In genomic region chr10:94047845-94048559, GRCm38 (mm10) we compare ENCODE assay signal across 8 mouse cellular contexts. TPM values are rescaled to one million over a fixed set of nuclear protein-coding genes. Genes with fewer than 3 reads are reported as not detected.
DNase-seq lines count a peak whose midpoint lies in the region; ATAC-seq and TF ChIP-seq lines count a peak whose summit lies in the region.
"Had no signal": no experiment of that assay in that cellular context is flagged by ENCODE, and none has a peak within 500 bp of the region (broad histone marks: within the 10 kb centered on the region; RNA-seq: fewer than 3 reads in every experiment).

No protein-coding gene starts in this region.

- H3K4me3 ChIP-seq in C2C12 (ENCODE audit: insufficient read depth, poor library complexity, severe bottlenecking) (no peak overlapping the region), G1E (ENCODE audit: low read depth, low read length) (peak overlapping the region; percentile 53; the same call in 1 of the 2 replicates)
- H3K4me3 ChIP-seq in heart, embryonic 16.5 days (ENCODE audit: low read length), result no peak overlapping the region
- H3K4me3 ChIP-seq: hindbrain, embryonic 15.5 days had no signal

- peak; percentile 51 for DNase-seq in G1E (ENCODE audit: low spot score)
- peak; percentile 51 for DNase-seq in lung, postnatal 10 days
- DNase-seq in adrenal gland, postnatal 25 days, result no peak
- no peak for DNase-seq in ovary, postnatal 14 days (ENCODE audit: low spot score)
- DNase-seq in left cerebral cortex, adult 8-10 months (ENCODE audit: low spot score in 2 of 2), result no peak

- no peaks in the 10 kb centered on the region for H3K79me2 ChIP-seq in C2C12 (ENCODE audit: control insufficient read depth, insufficient read depth)

- no peak for TF ChIP-seq CTCF in C2C12 (IDR thresholded peaks at IDR 0.05; ENCODE audit: control insufficient read depth, insufficient read depth, insufficient read length)
- no peak for TF ChIP-seq CTCF in G1E (IDR thresholded peaks at IDR 0.05; ENCODE audit: low read depth, low read length)

- H3K79me3 ChIP-seq in C2C12 (ENCODE audit: low read depth), result peaks cover 1% of the 10 kb centered on the region

- H3K4me2 ChIP-seq in heart, embryonic 16.5 days (ENCODE audit: low read depth, low read length), result no peak overlapping the region
- H3K4me2 ChIP-seq: hindbrain, embryonic 15.5 days had no signal

- peak overlapping the region; percentile 64 for H3K27ac ChIP-seq in heart, embryonic 16.5 days (ENCODE audit: low read length)
- H3K27ac ChIP-seq: hindbrain, embryonic 15.5 days had no signal

- ATAC-seq in G1E (ENCODE audit: extremely low read depth, insufficient number of reproducible peaks, low FRiP score, poor library complexity, severe bottlenecking), result peak; percentile 76
- peak; percentile 61; the same call in 1 of the 2 replicates for ATAC-seq in heart, embryonic 16.5 days (replicated peaks; ENCODE audit: extremely low read depth, insufficient read depth, low FRiP score)

- H3K36me3 ChIP-seq in C2C12 (ENCODE audit: control insufficient read depth, insufficient read depth) (peaks cover 10% of the 10 kb centered on the region), G1E (replicated peaks) (peaks cover 62% of the 10 kb centered on the region)
- H3K36me3 ChIP-seq in heart, embryonic 16.5 days (ENCODE audit: control insufficient read depth, insufficient read depth), result 0 out of 2 replicates have a peak, but pooled peaks cover 2% of the 10 kb centered on the region
- H3K36me3 ChIP-seq: hindbrain, embryonic 15.5 days had no signal

- no peak overlapping the region for H3K9ac ChIP-seq in heart, embryonic 16.5 days (ENCODE audit: low read length)
- H3K9ac ChIP-seq: hindbrain, embryonic 15.5 days had no signal

- no peaks in the 10 kb centered on the region for H3K9me3 ChIP-seq in G1E (replicated peaks)
- H3K9me3 ChIP-seq in heart, embryonic 16.5 days (replicated peaks; ENCODE audit: control insufficient read depth, low read length), result no peaks in the 10 kb centered on the region
- H3K9me3 ChIP-seq: hindbrain, embryonic 15.5 days had no signal

- H3ac ChIP-seq in C2C12 (ENCODE audit: control insufficient read depth, insufficient read length, low read depth), result no peak overlapping the region

- 31% methylated on average over 10 of the region's 10 CpGs for WGBS in heart, embryonic 16.5 days

- H3K27me3 ChIP-seq in C2C12 (ENCODE audit: control insufficient read depth, insufficient read depth, insufficient read length), result no peaks in the 10 kb centered on the region
- H3K27me3 ChIP-seq in G1E (ENCODE audit: insufficient read depth, low read length), result no peaks in the 10 kb centered on the region
- no peaks in the 10 kb centered on the region for H3K27me3 ChIP-seq in heart, embryonic 16.5 days (ENCODE audit: control insufficient read depth, insufficient read depth, low read length)
- H3K27me3 ChIP-seq: hindbrain, embryonic 15.5 days had no signal

- peaks cover 49% of the 10 kb centered on the region for H3K4me1 ChIP-seq in G1E (ENCODE audit: insufficient read depth, low read depth, low read length)
- peaks cover 21% of the 10 kb centered on the region for H3K4me1 ChIP-seq in heart, embryonic 16.5 days (ENCODE audit: control insufficient read depth, insufficient read depth, low read length)
- H3K4me1 ChIP-seq: hindbrain, embryonic 15.5 days had no signal

TF ChIP-seq in C2C12, 6 proteins besides CTCF, POLR2A, EP300 and RAD21:
- TF ChIP-seq MAX (IDR thresholded peaks at IDR 0.05) (peak; percentile 46), FOSL1 (IDR thresholded peaks at IDR 0.05; ENCODE audit: insufficient read depth, low read length, poor library complexity, severe bottlenecking) (no peak)

RNA-seq across cellular contexts. Expression of gene Fgd6, which starts 12.2 kb away (rescaled TPM):
- 1.3 TPM for polyA plus RNA-seq in C2C12 (2012; fragmentation: generic; extraction: Trizol)
- total RNA-seq in G1E (2014; fragmentation: Nextera tagmentation), result 28.3 and 34.5 TPM in 2 replicates
- total RNA-seq in G1E (2017), result 7.4 and 7.5 TPM in 2 replicates
- 1.1 and 1.4 TPM in 2 replicates for polyA plus RNA-seq in G1E (2012)
- polyA plus RNA-seq in heart, embryonic 16.5 days (2015; fragmentation: Nextera tagmentation; extraction: Ambion mirVana), result 2.2 and 2.5 TPM in 2 replicates
- 6.3 and 8.4 TPM in 2 replicates for total RNA-seq in adrenal gland, postnatal 25 days (2021)
- 10 to 100 TPM in 2 of 4 experiments, 1 to 10 TPM in 2; 9.3 to 11.6 (median 10.5) TPM for total RNA-seq in left cerebral cortex, adult 8-10 months (2022)

RNA-seq across cellular contexts. Expression of gene Vezt, which starts 12.4 kb away (rescaled TPM):
- polyA plus RNA-seq in C2C12 (2012; fragmentation: generic; extraction: Trizol), result 10.2 TPM
- 30.6 and 35.7 TPM in 2 replicates for total RNA-seq in G1E (2014; fragmentation: Nextera tagmentation)
- total RNA-seq in G1E (2017), result 13.2 and 13.4 TPM in 2 replicates
- 2.9 and 3.5 TPM in 2 replicates for polyA plus RNA-seq in G1E (2012)
- 21.3 and 22.5 TPM in 2 replicates for polyA plus RNA-seq in heart, embryonic 16.5 days (2015; fragmentation: Nextera tagmentation; extraction: Ambion mirVana)
- total RNA-seq in adrenal gland, postnatal 25 days (2021), result 16.8 and 24.9 TPM in 2 replicates
- total RNA-seq in left cerebral cortex, adult 8-10 months (2022), result 10 to 100 TPM; 69.0 to 89.4 (median 83.1) TPM

Comparison
In these comparisons a context has a peak if more than half of its experiments do, and no peak if none do; other contexts are left out.
1. DNase-seq: peak in G1E (single experiment) and lung, postnatal 10 days (single experiment); none in adrenal gland, postnatal 25 days (single experiment), ovary, postnatal 14 days (single experiment) and left cerebral cortex, adult 8-10 months (0 of 2).